Mouse (Mus musculus): ENCODE measurements around the gene Rrbp1. TPM values are rescaled to one million over a fixed set of nuclear protein-coding genes. Genes with fewer than 3 reads are reported as not detected.

The Rrbp1 gene
- polyA plus RNA-seq, 1 experiment from 2014 or later, result 106 TPM

DNA sequence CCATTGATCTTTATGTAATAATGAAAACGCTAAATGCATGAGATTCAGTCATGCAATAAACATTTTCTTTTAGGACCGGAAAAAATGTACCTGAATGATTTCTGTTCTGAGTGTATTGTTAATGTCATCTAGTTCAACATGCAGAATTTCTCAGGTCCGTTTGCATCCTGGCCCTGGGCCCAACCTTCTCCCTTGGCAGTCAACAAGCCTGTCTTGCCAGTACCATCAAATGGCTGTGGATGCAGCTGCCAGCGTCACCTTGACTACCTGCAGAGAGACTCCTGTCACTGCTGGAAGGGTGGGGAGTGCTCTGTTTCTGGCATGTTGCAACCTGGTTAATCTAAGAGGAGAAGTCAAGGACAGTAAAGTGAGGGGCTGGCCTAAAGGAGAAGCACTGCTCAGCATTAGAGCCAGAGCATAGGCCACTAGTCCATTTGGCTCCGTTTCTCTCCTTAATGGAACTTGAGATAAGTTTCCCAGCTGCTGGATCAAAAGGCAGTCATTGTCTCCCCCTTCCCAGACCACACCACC, 110.2 kb downstream of the Rrbp1 start:
- WGBS, result 63% methylated on average over 5 of the region's 5 CpGs
- H3K9me3 ChIP-seq (ENCODE audit: control insufficient read depth, low read length), result no peaks in the 10 kb centered on the region
- peak; percentile 45; the same call in 1 of the 2 replicates for ATAC-seq
- H3K27me3 ChIP-seq (replicated peaks; ENCODE audit: control insufficient read depth, insufficient read depth, low read length), result no peaks in the 10 kb centered on the region
- H3K36me3 ChIP-seq (ENCODE audit: control insufficient read depth, insufficient read depth, low read length), result no peaks in the 10 kb centered on the region
- no peak overlapping the region for H3K4me3 ChIP-seq (ENCODE audit: low read length)
- no peak overlapping the region for H3K9ac ChIP-seq (ENCODE audit: low read depth, low read length)
- peaks cover 15% of the 10 kb centered on the region; the same call in 1 of the 2 replicates for H3K4me1 ChIP-seq (ENCODE audit: control insufficient read depth, insufficient read depth, low read length)
- H3K4me2 ChIP-seq (ENCODE audit: low read depth, low read length), result no peak overlapping the region
- peak overlapping the region; percentile 11; the same call in 1 of the 2 replicates for H3K27ac ChIP-seq (ENCODE audit: low read length)

GRCm38 (mm10) chr2:143899470-143900220, 111.4 kb downstream of the Rrbp1 start:
- Histone ChIP-seq H3K4me1 (ENCODE audit: control insufficient read depth, insufficient read depth, low read length) (peaks cover 15% of the 10 kb centered on the region; the same call in 1 of the 2 replicates), H3K36me3 (ENCODE audit: control insufficient read depth, insufficient read depth, low read length) (no peaks in the 10 kb centered on the region), H3K27ac (ENCODE audit: low read length) (peak overlapping the region; percentile 3), H3K9ac (ENCODE audit: low read depth, low read length) (no peak overlapping the region), H3K4me2 (ENCODE audit: low read depth, low read length) (no peak overlapping the region), H3K27me3 (replicated peaks; ENCODE audit: control insufficient read depth, insufficient read depth, low read length) (no peaks in the 10 kb centered on the region), H3K4me3 (ENCODE audit: low read length) (no peak overlapping the region), H3K9me3 (ENCODE audit: control insufficient read depth, low read length) (no peaks in the 10 kb centered on the region)
- ATAC-seq, result peak; percentile 62
- WGBS, result 78% methylated on average over 9 of the region's 9 CpGs

Other genes with a start within 250 kb of the Rrbp1 start
- 5.2 and 5.4 TPM in 2 replicates for gene Bfsp1, start 148.1 kb downstream of the Rrbp1 start, polyA plus RNA-seq (2015; fragmentation: Nextera tagmentation; extraction: Ambion mirVana)
- gene Dstn, start 95.9 kb downstream of the Rrbp1 start, polyA plus RNA-seq (2015; fragmentation: Nextera tagmentation; extraction: Ambion mirVana), result 822 and 823 TPM in 2 replicates
- gene Banf2, start 21.8 kb upstream of the Rrbp1 start, polyA plus RNA-seq (2015; fragmentation: Nextera tagmentation; extraction: Ambion mirVana), result not detected in 2 replicates